Mouse (Mus musculus): ENCODE measurements around the gene Chst8. TPM values are rescaled to one million over a fixed set of nuclear protein-coding genes. Genes with fewer than 3 reads are reported as not detected.

The Chst8 gene
- polyA plus RNA-seq, 1 experiment from 2014 or later = 11.0 TPM

DNA sequence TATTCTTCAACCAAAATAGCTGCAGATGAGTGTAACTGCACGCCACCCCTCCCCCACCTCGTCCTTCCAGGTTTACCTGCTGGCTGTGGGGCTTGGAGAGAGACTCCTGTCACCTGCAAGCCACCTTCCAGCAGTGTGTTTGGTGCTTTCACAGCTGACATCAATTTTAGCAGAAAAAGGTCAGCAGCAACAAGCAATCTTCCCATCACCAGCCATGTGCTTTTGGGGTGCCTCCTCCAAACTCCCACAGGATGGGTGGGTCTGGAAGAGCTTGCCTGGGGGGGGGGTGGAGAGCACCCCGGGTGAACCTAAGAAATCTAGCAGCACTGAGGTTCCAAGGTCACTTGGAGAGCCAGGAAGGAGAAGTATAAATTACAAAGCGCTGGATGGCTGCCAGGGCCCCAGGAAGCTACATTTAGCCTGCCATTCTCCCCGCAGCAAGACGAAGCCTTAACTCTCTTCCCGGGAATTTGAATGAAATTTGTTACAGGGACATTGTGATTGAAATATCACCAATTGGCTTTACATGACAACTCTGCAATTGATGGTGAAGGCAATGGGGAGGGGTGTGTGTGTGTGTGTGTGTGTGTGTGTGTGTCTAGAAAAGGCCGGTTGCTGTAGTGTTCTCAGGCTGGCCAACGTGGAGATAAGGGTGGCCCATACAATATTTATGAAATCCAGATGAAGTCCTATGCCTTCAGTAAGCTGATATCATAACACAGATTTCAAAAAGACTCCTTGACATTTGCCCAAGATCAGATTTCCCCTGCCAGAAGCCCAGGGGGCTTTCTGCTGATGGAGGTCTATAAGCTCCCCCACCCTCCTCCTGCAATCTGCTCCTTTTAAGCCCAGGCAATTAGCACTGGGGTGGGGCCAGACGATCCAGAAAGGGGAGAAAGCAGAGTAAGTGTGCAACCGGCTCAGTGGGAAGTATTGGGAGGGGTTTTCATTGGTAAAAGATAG lies 13.8 kb downstream of the Chst8 start:
- ATAC-seq (ENCODE audit: low FRiP score, low read depth) = no peak
- Histone ChIP-seq H3K9ac (no peak overlapping the region), H3K27ac (replicated peaks) (peak overlapping the region; percentile 38; the same call in 1 of the 2 replicates), H3K36me3 (no peaks in the 10 kb centered on the region), H3K4me3 (no peak overlapping the region), H3K4me2 (peak overlapping the region; percentile 32), H3K4me1 (replicated peaks) (peaks cover 26% of the 10 kb centered on the region), H3K9me3 (no peaks in the 10 kb centered on the region), H3K27me3 (no peaks in the 10 kb centered on the region)
- WGBS = 10% methylated on average over 11 of the region's 11 CpGs

- Histone ChIP-seq H3K9me3 (no peaks in the 10 kb centered on the region), H3K4me3 (no peak overlapping the region), H3K36me3 (no peaks in the 10 kb centered on the region), H3K9ac (no peak overlapping the region), H3K4me2 (peak overlapping the region; percentile 32; the same call in 1 of the 2 replicates), H3K27me3 (no peaks in the 10 kb centered on the region), H3K4me1 (replicated peaks) (peaks cover 26% of the 10 kb centered on the region), H3K27ac (replicated peaks) (0 out of 2 replicates have a peak overlapping the region, but pooled peaks have one; percentile 38)
- 0 out of 2 replicates have a peak, but pooled peaks have one; percentile 43 for ATAC-seq (ENCODE audit: low FRiP score, low read depth)
- 7% methylated on average over 12 of the region's 12 CpGs for WGBS
These were observed 14.5 kb downstream of the Chst8 start for GRCm38 (mm10) chr7:34798039-34798438.

GRCm38 (mm10) chr7:34790459-34790858 lies 22.1 kb downstream of the Chst8 start:
- 81% methylated on average over 7 of the region's 7 CpGs for WGBS
- Histone ChIP-seq H3K27ac (replicated peaks) (no peak overlapping the region), H3K9ac (no peak overlapping the region), H3K9me3 (no peaks in the 10 kb centered on the region), H3K4me2 (no peak overlapping the region), H3K36me3 (no peaks in the 10 kb centered on the region), H3K4me3 (no peak overlapping the region), H3K27me3 (no peaks in the 10 kb centered on the region), H3K4me1 (replicated peaks) (no peaks in the 10 kb centered on the region; the same call in 1 of the 2 replicates)
- no peak for ATAC-seq (ENCODE audit: low FRiP score, low read depth)

DNA sequence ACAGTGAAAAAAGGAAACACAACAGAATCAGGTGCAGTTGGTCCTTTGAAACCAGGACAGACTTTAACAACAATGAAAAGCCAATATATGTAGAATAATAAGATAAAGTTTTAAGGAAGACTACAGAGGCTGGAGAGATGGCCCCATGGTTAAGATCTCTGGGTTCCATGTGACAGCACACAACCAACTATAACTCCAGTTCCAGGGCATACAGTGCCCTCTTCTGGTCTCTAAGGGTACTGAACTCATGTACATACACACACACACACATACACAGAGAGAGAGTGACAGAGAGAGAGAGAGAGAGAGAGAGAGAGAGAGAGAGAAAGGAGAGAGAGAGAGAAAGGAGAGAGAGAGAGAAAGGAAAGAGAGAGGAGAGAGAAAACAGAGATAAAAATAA lies 25.3 kb downstream of the Chst8 start:
- ATAC-seq (ENCODE audit: low FRiP score, low read depth) = no peak
- Histone ChIP-seq H3K4me1 (replicated peaks) (peaks cover 2% of the 10 kb centered on the region; the same call in 1 of the 2 replicates), H3K4me2 (no peak overlapping the region), H3K4me3 (no peak overlapping the region), H3K27me3 (no peaks in the 10 kb centered on the region), H3K9me3 (no peaks in the 10 kb centered on the region), H3K36me3 (no peaks in the 10 kb centered on the region), H3K27ac (replicated peaks) (no peak overlapping the region), H3K9ac (no peak overlapping the region)

DNA sequence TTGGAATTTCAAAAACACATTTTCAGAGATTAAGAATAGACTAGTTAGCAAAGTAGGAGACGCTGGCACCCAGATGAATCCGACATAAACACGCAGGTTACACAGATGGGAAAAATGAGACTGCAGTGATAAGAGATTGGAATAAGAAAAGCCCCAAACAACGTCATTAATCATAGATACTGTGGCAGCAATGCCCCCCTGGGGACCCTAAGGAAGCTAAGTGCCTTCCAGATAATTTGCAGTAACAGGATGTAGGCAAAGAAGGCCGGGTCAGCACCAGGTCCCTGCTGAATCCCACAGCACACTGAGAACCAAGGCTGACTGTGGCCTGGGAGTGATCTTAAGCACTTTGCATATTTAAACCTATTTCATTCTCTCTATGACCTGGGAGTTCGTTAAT lies 27.5 kb downstream of the Chst8 start:
- 49% methylated on average over 6 of the region's 6 CpGs for WGBS
- H3K27me3 ChIP-seq = no peaks in the 10 kb centered on the region
- no peak overlapping the region for H3K27ac ChIP-seq (replicated peaks)
- no peaks in the 10 kb centered on the region for H3K36me3 ChIP-seq
- H3K9me3 ChIP-seq = no peaks in the 10 kb centered on the region
- ATAC-seq (ENCODE audit: low FRiP score, low read depth) = no peak
- H3K4me1 ChIP-seq (replicated peaks) = peaks cover 2% of the 10 kb centered on the region; the same call in 1 of the 2 replicates
- no peak overlapping the region for H3K9ac ChIP-seq
- no peak overlapping the region for H3K4me3 ChIP-seq
- H3K4me2 ChIP-seq = no peak overlapping the region

DNA sequence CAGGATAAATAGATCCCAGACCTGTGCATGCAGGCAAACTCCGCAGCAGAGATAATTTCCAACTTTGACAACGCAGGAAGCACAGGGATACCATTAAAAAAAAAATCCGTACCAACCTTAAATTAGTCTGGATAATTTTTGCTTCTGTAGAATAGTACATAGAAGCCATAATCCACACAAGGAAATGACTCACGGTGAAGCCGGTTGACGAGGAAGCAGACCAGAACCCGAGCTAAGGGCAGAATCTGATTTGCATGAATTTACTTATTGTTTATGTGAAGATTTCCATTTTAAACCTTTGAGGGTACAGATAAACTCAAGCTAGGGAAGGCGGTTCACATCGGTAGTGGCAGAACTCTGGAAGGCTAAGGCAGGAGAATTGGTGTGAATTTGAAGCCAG lies 28.0 kb downstream of the Chst8 start:
- 58% methylated on average over 9 of the region's 9 CpGs for WGBS
- Histone ChIP-seq H3K4me1 (replicated peaks) (peaks cover 2% of the 10 kb centered on the region; the same call in 1 of the 2 replicates), H3K4me3 (no peak overlapping the region), H3K27me3 (no peaks in the 10 kb centered on the region), H3K27ac (replicated peaks) (no peak overlapping the region), H3K9me3 (no peaks in the 10 kb centered on the region), H3K9ac (no peak overlapping the region), H3K4me2 (no peak overlapping the region), H3K36me3 (no peaks in the 10 kb centered on the region)
- ATAC-seq (ENCODE audit: low FRiP score, low read depth) = no peak

DNA sequence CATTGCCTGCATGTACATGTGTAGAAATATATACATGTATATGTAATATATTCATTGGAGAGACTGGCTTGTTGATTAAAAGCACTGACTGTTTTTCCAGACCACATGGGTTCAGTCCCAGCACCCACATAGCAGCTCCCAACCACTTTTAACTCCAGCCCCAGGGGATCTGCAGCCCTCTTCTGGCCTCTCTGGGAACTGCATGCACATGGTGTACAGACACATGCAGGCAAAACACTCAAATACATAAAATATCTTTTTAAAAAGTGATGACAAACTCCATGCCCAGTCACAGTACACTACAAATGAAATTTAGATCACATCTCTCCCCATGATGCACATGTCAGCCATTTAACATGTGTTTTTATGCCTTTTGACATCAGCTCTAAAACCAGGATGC lies 30.5 kb downstream of the Chst8 start:
- Histone ChIP-seq H3K4me3 (no peak overlapping the region), H3K9ac (no peak overlapping the region), H3K4me1 (replicated peaks) (peaks cover 16% of the 10 kb centered on the region), H3K36me3 (no peaks in the 10 kb centered on the region), H3K27ac (replicated peaks) (no peak overlapping the region), H3K27me3 (no peaks in the 10 kb centered on the region), H3K4me2 (no peak overlapping the region), H3K9me3 (no peaks in the 10 kb centered on the region)
- ATAC-seq (ENCODE audit: low FRiP score, low read depth) = no peak

GRCm38 (mm10) chr7:34781217-34781616 lies 31.3 kb downstream of the Chst8 start:
- 93% methylated on average over 2 of the region's 2 CpGs for WGBS
- Histone ChIP-seq H3K36me3 (no peaks in the 10 kb centered on the region), H3K4me1 (replicated peaks) (peaks cover 16% of the 10 kb centered on the region), H3K4me2 (no peak overlapping the region), H3K9me3 (no peaks in the 10 kb centered on the region), H3K27me3 (no peaks in the 10 kb centered on the region), H3K4me3 (no peak overlapping the region), H3K9ac (no peak overlapping the region), H3K27ac (replicated peaks) (no peak overlapping the region)
- no peak for ATAC-seq (ENCODE audit: low FRiP score, low read depth)

- H3K9ac ChIP-seq = no peak overlapping the region
- H3K27ac ChIP-seq (replicated peaks) = no peak overlapping the region; the same call in 1 of the 2 replicates
- no peak for ATAC-seq (ENCODE audit: low FRiP score, low read depth)
- 13% methylated on average over 9 of the region's 9 CpGs for WGBS
- no peak overlapping the region for H3K4me2 ChIP-seq
- H3K4me1 ChIP-seq (replicated peaks) = peaks cover 38% of the 10 kb centered on the region
- H3K27me3 ChIP-seq = no peaks in the 10 kb centered on the region
- H3K9me3 ChIP-seq = no peaks in the 10 kb centered on the region
- H3K4me3 ChIP-seq = no peak overlapping the region
- no peaks in the 10 kb centered on the region for H3K36me3 ChIP-seq
These were observed 34.1 kb downstream of the Chst8 start for GRCm38 (mm10) chr7:34778426-34778825.

GRCm38 (mm10) chr7:34775659-34776058 lies 36.9 kb downstream of the Chst8 start:
- Histone ChIP-seq H3K4me1 (replicated peaks) (peaks cover 44% of the 10 kb centered on the region), H3K27me3 (no peaks in the 10 kb centered on the region), H3K9ac (no peak overlapping the region), H3K36me3 (no peaks in the 10 kb centered on the region), H3K4me2 (no peak overlapping the region), H3K9me3 (no peaks in the 10 kb centered on the region), H3K4me3 (no peak overlapping the region), H3K27ac (replicated peaks) (no peak overlapping the region)
- no peak for ATAC-seq (ENCODE audit: low FRiP score, low read depth)
- 50% methylated on average over 12 of the region's 12 CpGs for WGBS

DNA sequence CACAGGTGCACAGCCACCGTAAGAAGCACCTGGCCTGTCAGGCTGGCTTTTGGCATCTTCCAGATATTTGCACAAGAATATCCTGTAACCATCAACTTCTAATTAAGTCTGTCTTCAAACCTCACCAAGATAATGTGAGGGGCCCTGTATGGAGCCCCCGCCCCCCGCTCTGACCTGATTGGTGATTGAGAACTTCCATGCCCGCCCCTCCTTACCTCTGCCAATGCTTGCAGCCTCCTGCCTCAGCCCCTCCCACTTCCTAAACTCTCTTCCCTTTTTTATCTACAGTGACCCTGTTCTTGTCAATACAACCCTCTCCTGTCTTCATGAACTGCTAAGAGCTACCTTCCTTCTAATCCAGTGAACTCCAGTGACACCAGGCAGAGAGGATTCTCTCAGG lies 37.6 kb downstream of the Chst8 start:
- no peak overlapping the region for H3K4me3 ChIP-seq
- H3K9me3 ChIP-seq = no peaks in the 10 kb centered on the region
- no peak overlapping the region for H3K9ac ChIP-seq
- H3K27me3 ChIP-seq = no peaks in the 10 kb centered on the region
- WGBS = 71% methylated on average over 4 of the region's 4 CpGs
- H3K4me1 ChIP-seq (replicated peaks) = peaks cover 44% of the 10 kb centered on the region
- H3K4me2 ChIP-seq = no peak overlapping the region
- ATAC-seq (ENCODE audit: low FRiP score, low read depth) = no peak
- H3K36me3 ChIP-seq = no peaks in the 10 kb centered on the region
- no peak overlapping the region for H3K27ac ChIP-seq (replicated peaks)

GRCm38 (mm10) chr7:34774020-34774419 lies 38.5 kb downstream of the Chst8 start:
- 0 out of 2 replicates have a peak overlapping the region, but pooled peaks have one; percentile 1 for H3K9ac ChIP-seq

More at GRCm38 (mm10) chr7:34774020-34774419, 38.5 kb downstream of the Chst8 start:
- H3K9me3 ChIP-seq = no peaks in the 10 kb centered on the region
- no peaks in the 10 kb centered on the region for H3K27me3 ChIP-seq
- peaks cover 50% of the 10 kb centered on the region for H3K4me1 ChIP-seq (replicated peaks)
- ATAC-seq (ENCODE audit: low FRiP score, low read depth) = no peak
- H3K4me2 ChIP-seq = peak overlapping the region; percentile 36
- no peak overlapping the region for H3K4me3 ChIP-seq
- WGBS = 22% methylated on average over 13 of the region's 13 CpGs
- H3K36me3 ChIP-seq = no peaks in the 10 kb centered on the region
- peak overlapping the region; percentile 21 for H3K27ac ChIP-seq (replicated peaks)

Data from hindbrain, embryonic 15.5 days (tissue).